Mouse (Mus musculus) neural tube, embryonic 14.5 days (tissue): Measurements from ENCODE around the gene Cmtm4. TPM values are rescaled to one million over a fixed set of nuclear protein-coding genes. Genes with fewer than 3 reads are reported as not detected.
A peak's percentile ranks its signal among the peaks of the same experiment; 100 is the strongest.

Source experiments
- ATAC-seq: fragments of 200-750 bp; cut with Nextera tagmentation; 2 replicates; pipeline ENCODE4 v1.8.0; 2017; ENCODE audit warnings: low read depth, mild to moderate bottlenecking, moderate TSS enrichment, moderate library complexity
- H3K27ac ChIP-seq: fragments of 300-500 bp; sonication (generic); 2 replicates; pipeline ENCODE4 v1.5.1; 2014; ENCODE audit warnings: low read depth, mild to moderate bottlenecking, control low read depth, low read length, moderate library complexity, mixed read lengths
- H3K27me3 ChIP-seq: fragments of 300-500 bp; sonication (generic); 2 replicates; pipeline ENCODE4 v1.6.1; 2014; ENCODE audit warnings: low read length; ENCODE audit not compliant: control insufficient read depth, insufficient read depth
- H3K36me3 ChIP-seq: fragments of 300-500 bp; sonication (generic); 2 replicates; pipeline ENCODE4 v1.6.1; 2014; ENCODE audit warnings: low read length, mixed read lengths; ENCODE audit not compliant: control insufficient read depth, insufficient read depth
- H3K4me1 ChIP-seq: fragments of 300-500 bp; sonication (generic); 2 replicates; pipeline ENCODE4 v1.6.1; 2014; ENCODE audit warnings: low read length; ENCODE audit not compliant: control insufficient read depth, insufficient read depth
- H3K4me2 ChIP-seq: fragments of 300-500 bp; sonication (generic); 2 replicates; pipeline ENCODE4 v1.6.1; 2014; ENCODE audit warnings: mild to moderate bottlenecking, low read depth, low read length, control low read depth
- H3K4me3 ChIP-seq: fragments of 300-500 bp; sonication (generic); 2 replicates; pipeline ENCODE4 v1.5.1; 2014; ENCODE audit warnings: low read depth, low read length, control low read depth, mixed read lengths
- H3K9ac ChIP-seq: fragments of 300-500 bp; sonication (generic); replicated peaks from 2 replicates; pipeline ENCODE4 v1.6.1; 2014; ENCODE audit warnings: low read depth, mild to moderate bottlenecking, control low read depth, low read length, mixed read lengths
- H3K9me3 ChIP-seq: fragments of 300-500 bp; sonication (generic); 2 replicates; pipeline ENCODE4 v1.6.1; 2016; ENCODE audit warnings: low read length; ENCODE audit not compliant: control insufficient read depth
- WGBS: fragments of 180-500 bp; shearing (Covaris S2); extraction: QIAGEN DNeasy Blood & Tissue Kit; methylation state at CpG from one replicate; pipeline ENCODE4 v1.1.7; 2014; 5-methylcytosine and 5-hydroxymethylcytosine counted together
- polyA plus RNA-seq: library from polyadenylated mRNA; unstranded; fragments of >200 nt; fragmentation: Nextera tagmentation; extraction: Ambion mirVana; gene quantifications from 2 replicates; pipeline ENCODE4 v1.2.1, GENCODE M21; 2014

Gene Cmtm4
- polyA plus RNA-seq, 1 experiment from 2014 or later: 3.9 TPM

DNA sequence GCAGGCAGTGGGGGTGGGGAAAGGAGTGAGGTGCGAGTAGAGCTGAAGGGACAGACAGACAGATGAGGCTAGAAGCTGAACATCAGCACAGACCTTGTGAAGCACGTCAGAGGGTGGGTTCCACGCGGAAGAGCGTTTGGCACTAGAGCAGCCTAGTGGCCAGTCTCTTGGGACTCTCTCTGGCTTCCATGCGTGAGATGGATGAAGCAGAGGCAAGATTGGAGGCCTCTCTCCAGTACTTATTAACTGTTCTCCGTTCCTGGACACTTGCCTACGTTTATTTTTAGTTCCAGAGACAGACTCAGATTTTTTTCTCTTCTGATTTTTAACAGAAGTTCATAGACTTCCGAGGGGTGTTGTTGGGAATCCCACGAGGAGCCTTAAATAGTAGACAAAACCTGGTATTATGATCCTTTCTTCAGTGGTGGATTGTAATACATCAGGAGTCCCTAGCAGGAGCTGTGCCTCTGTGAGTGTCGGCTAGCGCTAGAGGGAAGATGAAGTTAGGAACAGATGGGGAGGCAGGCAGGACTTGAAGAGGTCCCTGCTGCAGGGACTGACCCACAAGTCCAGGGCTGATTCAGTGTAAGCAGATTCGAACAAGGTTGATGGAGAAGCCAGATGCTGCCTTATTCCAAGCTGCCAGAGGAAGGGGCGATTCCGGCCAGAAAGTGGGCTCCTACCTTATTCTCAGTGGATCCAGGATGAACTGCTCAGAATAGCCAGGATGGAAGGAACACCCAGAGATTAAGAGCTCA lies 10.0 kb upstream of the Cmtm4 start:
- H3K9ac ChIP-seq: no peak overlapping the region
- no peaks in the 10 kb centered on the region for H3K36me3 ChIP-seq
- no peak overlapping the region for H3K4me2 ChIP-seq
- H3K27ac ChIP-seq: no peak overlapping the region
- ATAC-seq: no peak
- H3K4me1 ChIP-seq: no peaks in the 10 kb centered on the region
- 77% methylated on average over 15 of the region's 15 CpGs for WGBS
- no peaks in the 10 kb centered on the region for H3K9me3 ChIP-seq
- no peaks in the 10 kb centered on the region for H3K27me3 ChIP-seq
- no peak overlapping the region for H3K4me3 ChIP-seq

- Histone ChIP-seq H3K4me2 (no peak overlapping the region), H3K27me3 (no peaks in the 10 kb centered on the region), H3K9ac (no peak overlapping the region), H3K4me1 (no peaks in the 10 kb centered on the region), H3K27ac (no peak overlapping the region), H3K36me3 (no peaks in the 10 kb centered on the region), H3K4me3 (no peak overlapping the region), H3K9me3 (no peaks in the 10 kb centered on the region)
- WGBS: 75% methylated on average over 3 of the region's 3 CpGs
- ATAC-seq: no peak
These were observed 8.0 kb upstream of the Cmtm4 start for GRCm38 (mm10) chr8:104403596-104403995.

GRCm38 (mm10) chr8:104394801-104395702 lies 555 bp downstream of the Cmtm4 start:
- under 1% methylated on average over 65 of the region's 82 CpGs for WGBS
- H3K27me3 ChIP-seq: no peaks in the 10 kb centered on the region
- peak; percentile 76 for ATAC-seq
- H3K27ac ChIP-seq: peak overlapping the region; percentile 81
- H3K4me1 ChIP-seq: peaks cover 13% of the 10 kb centered on the region; the same call in 1 of the 2 replicates
- no peaks in the 10 kb centered on the region for H3K9me3 ChIP-seq
- peak overlapping the region; percentile 85 for H3K4me3 ChIP-seq
- no peaks in the 10 kb centered on the region for H3K36me3 ChIP-seq
- peak overlapping the region; percentile 91 for H3K9ac ChIP-seq
- H3K4me2 ChIP-seq: peak overlapping the region; percentile 89

- H3K27me3 ChIP-seq: no peaks in the 10 kb centered on the region
- H3K36me3 ChIP-seq: no peaks in the 10 kb centered on the region
- WGBS: 89% methylated on average over 6 of the region's 6 CpGs
- no peak overlapping the region for H3K9ac ChIP-seq
- H3K4me2 ChIP-seq: peak overlapping the region; percentile 89
- no peak for ATAC-seq
- H3K4me1 ChIP-seq: peaks cover 13% of the 10 kb centered on the region; the same call in 1 of the 2 replicates
- no peak overlapping the region for H3K27ac ChIP-seq
- no peaks in the 10 kb centered on the region for H3K9me3 ChIP-seq
- no peak overlapping the region for H3K4me3 ChIP-seq
These were observed 1.8 kb downstream of the Cmtm4 start for GRCm38 (mm10) chr8:104393767-104394166.

GRCm38 (mm10) chr8:104393139-104393538 lies 2.5 kb downstream of the Cmtm4 start:
- H3K36me3 ChIP-seq: no peaks in the 10 kb centered on the region
- peaks cover 13% of the 10 kb centered on the region; the same call in 1 of the 2 replicates for H3K4me1 ChIP-seq
- no peak overlapping the region for H3K27ac ChIP-seq
- no peak overlapping the region for H3K4me2 ChIP-seq
- H3K27me3 ChIP-seq: no peaks in the 10 kb centered on the region
- H3K9me3 ChIP-seq: no peaks in the 10 kb centered on the region
- WGBS: 97% methylated on average over 6 of the region's 7 CpGs
- H3K9ac ChIP-seq: no peak overlapping the region
- no peak for ATAC-seq
- H3K4me3 ChIP-seq: no peak overlapping the region

DNA sequence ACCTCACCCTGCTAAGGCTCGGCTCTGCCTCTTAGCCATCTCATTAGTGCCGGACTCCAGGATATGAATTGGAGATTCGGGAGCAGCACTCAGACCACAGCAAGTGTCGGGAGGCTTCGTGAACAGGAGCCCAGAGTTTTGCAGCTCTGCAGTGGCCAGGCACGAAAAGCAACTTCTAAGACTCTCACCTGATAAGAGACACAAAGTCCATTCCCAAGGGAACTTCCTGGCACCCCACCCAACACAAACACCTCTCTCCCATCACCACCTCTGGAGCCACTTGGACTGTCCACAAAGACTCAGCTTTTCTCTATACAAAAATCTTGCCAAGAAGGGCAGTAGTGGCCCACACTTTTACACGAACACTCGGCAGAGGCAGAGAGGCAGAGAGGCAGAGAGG lies 5.4 kb downstream of the Cmtm4 start:
- no peaks in the 10 kb centered on the region for H3K36me3 ChIP-seq
- H3K4me1 ChIP-seq: peaks cover 13% of the 10 kb centered on the region; the same call in 1 of the 2 replicates
- H3K4me3 ChIP-seq: no peak overlapping the region
- no peak overlapping the region for H3K4me2 ChIP-seq
- H3K9me3 ChIP-seq: no peaks in the 10 kb centered on the region
- no peak overlapping the region for H3K9ac ChIP-seq
- H3K27me3 ChIP-seq: no peaks in the 10 kb centered on the region
- 91% methylated on average over 8 of the region's 8 CpGs for WGBS
- no peak for ATAC-seq
- no peak overlapping the region for H3K27ac ChIP-seq

GRCm38 (mm10) chr8:104387980-104388379 lies 7.6 kb downstream of the Cmtm4 start:
- Histone ChIP-seq H3K27ac (no peak overlapping the region), H3K36me3 (no peaks in the 10 kb centered on the region), H3K27me3 (no peaks in the 10 kb centered on the region), H3K4me3 (no peak overlapping the region), H3K9me3 (no peaks in the 10 kb centered on the region), H3K4me2 (no peak overlapping the region), H3K9ac (no peak overlapping the region), H3K4me1 (no peaks in the 10 kb centered on the region)
- ATAC-seq: peak; percentile 44; the same call in 1 of the 2 replicates
- WGBS: 87% methylated on average over 2 of the region's 2 CpGs

DNA sequence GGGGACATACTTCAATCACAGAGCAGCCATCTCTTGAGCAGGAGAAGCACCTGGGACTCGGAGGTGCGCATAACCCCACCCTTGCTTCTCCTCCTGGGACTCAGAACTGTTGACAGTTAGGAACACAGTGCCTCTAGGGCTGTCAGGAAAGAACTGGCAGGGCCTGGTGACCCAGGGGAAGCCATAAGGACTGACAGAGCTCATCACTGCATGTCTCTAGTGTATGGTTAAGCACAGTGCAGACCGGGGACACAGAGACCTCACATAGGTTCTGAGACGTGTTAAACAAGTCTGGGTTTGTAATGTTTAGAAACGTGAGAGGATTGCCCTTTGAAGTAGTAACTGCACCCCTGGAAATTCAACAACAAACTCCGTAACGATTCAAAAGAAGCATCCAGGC lies 8.1 kb downstream of the Cmtm4 start:
- 67% methylated on average over 7 of the region's 7 CpGs for WGBS

DNA sequence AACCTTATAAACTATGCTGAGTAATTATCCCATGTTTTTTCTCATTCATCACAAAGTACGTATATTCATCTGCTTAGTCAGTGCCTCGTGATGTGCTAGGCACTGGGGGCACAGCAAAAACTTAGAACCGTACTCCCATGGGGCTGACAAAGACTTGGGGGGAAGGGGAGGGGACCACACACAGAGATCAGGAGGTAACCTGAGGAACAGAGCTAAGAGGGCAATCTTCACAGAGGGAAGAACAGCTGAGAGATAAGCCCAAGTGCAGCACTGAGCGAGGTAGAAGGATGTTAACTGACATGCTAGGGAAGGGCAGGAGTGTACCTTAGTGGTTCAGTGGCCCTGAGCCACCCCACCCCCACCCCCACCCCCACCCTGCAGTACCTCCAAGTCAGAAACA lies 8.9 kb downstream of the Cmtm4 start:
- H3K4me2 ChIP-seq: no peak overlapping the region
- H3K4me3 ChIP-seq: no peak overlapping the region
- H3K4me1 ChIP-seq: no peaks in the 10 kb centered on the region; the same call in 1 of the 2 replicates
- no peak overlapping the region for H3K27ac ChIP-seq
- no peaks in the 10 kb centered on the region for H3K9me3 ChIP-seq
- no peak overlapping the region for H3K9ac ChIP-seq
- ATAC-seq: no peak
- H3K27me3 ChIP-seq: no peaks in the 10 kb centered on the region
- no peaks in the 10 kb centered on the region for H3K36me3 ChIP-seq
- WGBS: 19% methylated on average over 4 of the region's 4 CpGs

More for the DNA sequence above, 8.1 kb downstream of the Cmtm4 start:
- no peak overlapping the region for H3K27ac ChIP-seq
- no peaks in the 10 kb centered on the region; the same call in 1 of the 2 replicates for H3K4me1 ChIP-seq
- no peaks in the 10 kb centered on the region for H3K36me3 ChIP-seq
- no peak overlapping the region for H3K4me2 ChIP-seq
- H3K27me3 ChIP-seq: no peaks in the 10 kb centered on the region
- no peaks in the 10 kb centered on the region for H3K9me3 ChIP-seq
- no peak overlapping the region for H3K9ac ChIP-seq
- ATAC-seq: no peak
- no peak overlapping the region for H3K4me3 ChIP-seq
